Mouse (Mus musculus) midbrain, postnatal 0 days (tissue): Measurements from ENCODE around the gene Sstr3. TPM values are rescaled to one million over a fixed set of nuclear protein-coding genes. Genes with fewer than 3 reads are reported as not detected.

Experiments used
- ATAC-seq: fragments of 200-750 bp; cut with Nextera tagmentation; 2 replicates; pipeline ENCODE4 v1.8.0; 2017; ENCODE audit warnings: moderate number of reproducible peaks, mild to moderate bottlenecking, moderate TSS enrichment, moderate library complexity; ENCODE audit not compliant: low FRiP score
- DNase-seq: peaks from one replicate; pipeline ENCODE4 v3.0.0-alpha.2; 2015; ENCODE audit warnings: low spot score
- H3K27ac ChIP-seq: fragments of 300-500 bp; sonication (generic); 2 replicates; pipeline ENCODE4 v1.5.1; 2014; ENCODE audit warnings: low read depth, mild to moderate bottlenecking, low read length, mixed read lengths
- H3K27me3 ChIP-seq: fragments of 300-500 bp; sonication (generic); 2 replicates; pipeline ENCODE4 v1.6.1; 2014; ENCODE audit warnings: low read length, control low read depth, mixed read lengths; ENCODE audit not compliant: insufficient read depth
- H3K36me3 ChIP-seq: fragments of 300-500 bp; sonication (generic); 2 replicates; pipeline ENCODE4 v1.6.1; 2014; ENCODE audit warnings: low read length, control low read depth, mixed read lengths; ENCODE audit not compliant: insufficient read depth
- H3K4me1 ChIP-seq: fragments of 300-500 bp; sonication (generic); 2 replicates; pipeline ENCODE4 v1.6.1; 2014; ENCODE audit warnings: mild to moderate bottlenecking, control low read depth, antibody characterized with exemption, low read length, mixed read lengths; ENCODE audit not compliant: insufficient read depth
- H3K4me2 ChIP-seq: fragments of 300-500 bp; sonication (generic); 2 replicates; pipeline ENCODE4 v1.6.1; 2014; ENCODE audit warnings: low read depth, mild to moderate bottlenecking, low read length, mixed read lengths; ENCODE audit not compliant: poor library complexity, severe bottlenecking
- H3K4me3 ChIP-seq: fragments of 300-500 bp; sonication (generic); 2 replicates; pipeline ENCODE4 v1.5.1; 2014; ENCODE audit warnings: low read depth, mild to moderate bottlenecking, low read length, moderate library complexity
- H3K9ac ChIP-seq: fragments of 300-500 bp; sonication (generic); replicated peaks from 2 replicates; pipeline ENCODE4 v1.6.1; 2014; ENCODE audit warnings: mild to moderate bottlenecking, low read length, moderate library complexity, mixed read lengths; ENCODE audit not compliant: poor library complexity, severe bottlenecking
- H3K9me3 ChIP-seq: fragments of 300-500 bp; sonication (generic); 2 replicates; pipeline ENCODE4 v1.6.1; 2016; ENCODE audit warnings: low read length, control low read depth
- CTCF ChIP-seq: IDR thresholded peaks from 2 replicates; pipeline ENCODE4 v1.5.1; 2016; ENCODE audit warnings: antibody characterized with exemption, mild to moderate bottlenecking
- WGBS: fragments of 180-500 bp; shearing (Covaris S2); extraction: QIAGEN DNeasy Blood & Tissue Kit; methylation state at CpG from one replicate; pipeline ENCODE4 v1.1.7; 2014; 5-methylcytosine and 5-hydroxymethylcytosine counted together
- polyA plus RNA-seq: library from polyadenylated mRNA; unstranded; fragments of >200 nt; fragmentation: Nextera tagmentation; extraction: Ambion mirVana; gene quantifications from 2 replicates; pipeline ENCODE4 v1.2.1, GENCODE M21; 2015
- total RNA-seq: library from RNA; depleted of rRNA; stranded (reverse); fragments of >200 nt; gene quantifications from 2 replicates; pipeline ENCODE4 v1.2.3, GENCODE M21; 2014

Gene Sstr3
- total and polyA plus RNA-seq, 2 experiments from 2014 or later: 0.49 to 2.4 TPM

DNA sequence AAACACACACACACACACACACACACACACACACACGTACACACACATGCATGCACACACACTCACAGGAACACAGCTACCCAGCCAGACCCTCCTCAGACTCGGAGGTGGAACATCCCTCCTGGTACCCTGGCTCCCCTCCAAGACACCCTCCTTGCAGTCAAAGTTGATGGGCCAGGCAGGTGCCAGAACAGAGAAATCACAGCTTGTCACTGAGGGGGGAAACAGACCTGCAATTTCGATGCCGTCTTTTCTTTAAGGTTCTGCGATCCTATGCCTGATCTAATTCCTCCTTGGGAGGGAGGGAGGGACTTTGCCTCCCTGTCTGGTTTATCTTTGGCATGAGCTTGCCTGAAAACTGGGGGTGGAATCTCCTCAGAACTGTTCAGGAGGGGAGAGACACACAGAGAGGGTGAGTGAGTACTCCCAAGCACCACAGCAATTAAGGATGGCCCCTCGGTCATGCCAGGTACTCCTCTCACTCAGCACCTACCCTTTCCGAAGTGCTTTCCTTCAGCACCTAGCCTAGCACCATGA, 1.6 kb downstream of the Sstr3 start:
- Histone ChIP-seq H3K4me1 (0 out of 2 replicates have a peak, but pooled peaks cover under 1% of the 10 kb centered on the region), H3K36me3 (no peaks in the 10 kb centered on the region), H3K27ac (no peak overlapping the region), H3K9me3 (no peaks in the 10 kb centered on the region), H3K27me3 (no peaks in the 10 kb centered on the region; the same call in 1 of the 2 replicates), H3K4me2 (no peak overlapping the region), H3K9ac (no peak overlapping the region), H3K4me3 (no peak overlapping the region)
- ATAC-seq (no peak), DNase-seq (no peak)
- TF ChIP-seq CTCF: no peak
- WGBS: 70% methylated on average over 7 of the region's 7 CpGs

DNA sequence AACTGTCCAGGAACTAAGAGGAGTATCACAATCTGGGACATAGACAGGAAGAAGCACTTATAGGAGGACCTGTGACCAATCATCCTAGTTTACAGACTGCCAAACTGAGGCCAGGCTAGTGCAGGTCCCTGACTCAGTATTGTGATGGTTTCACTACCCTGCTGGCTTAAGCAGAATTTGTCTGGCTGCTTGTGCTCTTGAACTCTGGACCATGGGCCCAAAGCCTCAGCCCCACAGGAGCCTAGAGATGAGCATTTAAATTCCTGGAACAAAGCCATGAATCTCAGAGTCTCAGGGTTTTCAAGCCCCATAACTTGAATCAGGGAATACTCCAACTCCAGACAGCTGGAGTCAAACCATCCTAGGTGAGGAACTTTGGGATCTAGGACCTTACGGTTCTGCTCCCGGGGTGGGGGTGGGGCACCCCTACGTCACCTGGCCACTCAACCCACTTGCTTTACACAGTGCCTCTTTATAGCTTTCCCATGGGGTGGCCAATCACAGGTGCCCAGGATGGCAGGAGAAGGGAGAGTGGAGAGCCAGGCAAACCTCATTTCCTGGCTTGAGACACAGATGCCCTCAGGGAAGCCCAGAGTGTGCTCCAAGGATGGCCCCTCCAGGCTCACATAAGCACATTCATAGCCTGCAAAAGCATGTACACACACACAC, 2.3 kb downstream of the Sstr3 start:
- no peaks in the 10 kb centered on the region for H3K36me3 ChIP-seq
- ATAC-seq (no peak), DNase-seq (no peak)
- H3K4me1 ChIP-seq: no peaks in the 10 kb centered on the region
- H3K27ac ChIP-seq: no peak overlapping the region
- no peaks in the 10 kb centered on the region; the same call in 1 of the 2 replicates for H3K27me3 ChIP-seq
- H3K4me3 ChIP-seq: no peak overlapping the region
- H3K9ac ChIP-seq: no peak overlapping the region
- no peak overlapping the region for H3K4me2 ChIP-seq
- no peak for TF ChIP-seq CTCF
- WGBS: 79% methylated on average over 3 of the region's 3 CpGs
- no peaks in the 10 kb centered on the region for H3K9me3 ChIP-seq

DNA sequence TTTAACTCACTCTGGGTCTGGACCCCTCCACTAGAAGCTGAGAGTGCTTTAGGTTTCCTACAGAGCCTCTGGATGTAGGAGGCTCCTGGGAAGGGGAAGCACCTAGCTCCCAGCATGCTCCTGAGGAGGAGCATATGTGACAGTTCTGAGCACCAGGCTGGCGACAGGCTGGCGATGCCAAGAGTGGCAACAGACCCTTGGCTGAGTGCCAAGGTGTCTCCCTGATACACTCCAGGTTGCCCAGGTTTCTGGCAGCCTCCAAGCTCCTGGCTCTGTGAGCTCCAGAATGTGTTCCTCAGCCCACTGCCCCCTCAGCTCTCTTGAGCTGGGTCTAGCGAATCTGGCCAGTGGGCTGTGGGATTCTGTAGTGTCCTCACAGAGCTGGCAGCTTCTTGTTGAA, 2.9 kb downstream of the Sstr3 start:
- Histone ChIP-seq H3K27ac (no peak overlapping the region), H3K4me3 (no peak overlapping the region), H3K9me3 (no peaks in the 10 kb centered on the region), H3K4me1 (no peaks in the 10 kb centered on the region), H3K27me3 (no peaks in the 10 kb centered on the region; the same call in 1 of the 2 replicates), H3K36me3 (no peaks in the 10 kb centered on the region), H3K4me2 (no peak overlapping the region), H3K9ac (no peak overlapping the region)
- no peak for TF ChIP-seq CTCF
- WGBS: 66% methylated on average over 3 of the region's 3 CpGs
- peak; percentile 77 for DNase-seq
- no peak for ATAC-seq

DNA sequence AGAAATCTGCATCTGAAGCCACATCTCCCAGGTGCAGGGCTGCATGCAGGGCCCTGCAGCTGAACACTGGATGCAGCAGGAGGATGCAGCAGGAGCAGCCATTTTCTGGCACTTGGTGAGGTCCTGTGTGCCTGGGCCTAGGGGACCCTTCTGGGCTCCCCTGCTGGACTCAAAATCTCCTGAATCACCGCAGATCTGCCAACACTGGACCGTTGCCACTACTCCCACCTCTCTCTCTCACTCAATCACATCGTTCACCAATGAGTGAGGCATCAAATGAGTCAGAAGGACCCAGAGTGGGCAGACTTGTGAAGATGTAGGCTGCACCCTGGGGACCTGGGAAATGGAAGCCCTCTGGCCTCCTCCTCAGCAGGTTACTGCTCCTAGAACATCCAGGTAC, 3.4 kb downstream of the Sstr3 start:
- DNase-seq: no peak
- H3K9ac ChIP-seq: no peak overlapping the region
- WGBS: 69% methylated on average over 3 of the region's 3 CpGs

DNA sequence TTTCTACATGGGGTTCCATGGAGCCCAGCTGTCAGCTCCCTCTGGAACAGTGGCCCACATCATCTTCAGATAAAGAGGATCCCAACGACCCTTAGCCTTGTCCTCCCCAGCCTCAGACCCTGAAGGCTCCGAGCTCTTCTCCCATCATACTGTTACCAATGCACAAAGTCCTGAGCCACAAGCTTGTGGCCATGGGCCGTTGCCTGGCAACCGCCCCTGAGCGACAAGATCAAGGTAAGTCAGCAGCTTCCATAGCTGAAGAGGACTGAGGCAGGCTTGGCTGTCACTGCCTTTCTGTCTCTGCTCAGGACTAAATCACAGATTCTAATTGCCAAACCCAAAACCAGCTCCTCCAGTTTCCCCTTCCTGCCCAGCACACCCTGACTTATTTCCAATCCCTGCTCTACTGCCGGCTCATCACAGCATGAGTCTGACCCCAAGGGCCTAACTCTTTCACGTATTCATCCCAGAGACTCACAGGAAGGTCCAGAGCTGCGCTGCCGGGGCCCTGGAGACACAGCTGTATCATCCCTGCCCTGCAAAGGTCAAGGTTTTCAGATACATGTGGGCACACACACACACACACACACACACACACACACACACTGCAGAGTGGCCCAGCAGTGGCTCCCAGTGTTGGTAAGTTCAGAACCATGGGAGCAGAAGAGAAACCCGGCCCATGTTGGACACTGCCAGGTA, 8.6 kb downstream of the Sstr3 start:
- no peaks in the 10 kb centered on the region; the same call in 1 of the 2 replicates for H3K27me3 ChIP-seq
- DNase-seq (no peak), ATAC-seq (no peak)
- H3K36me3 ChIP-seq: no peaks in the 10 kb centered on the region
- no peak overlapping the region for H3K9ac ChIP-seq
- no peaks in the 10 kb centered on the region for H3K9me3 ChIP-seq
- peaks cover 8% of the 10 kb centered on the region; the same call in 1 of the 2 replicates for H3K4me1 ChIP-seq
- no peak overlapping the region for H3K4me3 ChIP-seq
- 31% methylated on average over 10 of the region's 10 CpGs for WGBS
- H3K27ac ChIP-seq: no peak overlapping the region
- H3K4me2 ChIP-seq: no peak overlapping the region
- TF ChIP-seq CTCF: no peak

More for the DNA sequence above, 3.4 kb downstream of the Sstr3 start:
- H3K9me3 ChIP-seq: no peaks in the 10 kb centered on the region
- ATAC-seq: no peak
- no peak overlapping the region for H3K4me2 ChIP-seq
- no peak overlapping the region for H3K4me3 ChIP-seq
- no peaks in the 10 kb centered on the region; the same call in 1 of the 2 replicates for H3K27me3 ChIP-seq
- no peaks in the 10 kb centered on the region for H3K36me3 ChIP-seq
- peaks cover 1% of the 10 kb centered on the region; the same call in 1 of the 2 replicates for H3K4me1 ChIP-seq
- no peak overlapping the region for H3K27ac ChIP-seq
- no peak for TF ChIP-seq CTCF

DNA sequence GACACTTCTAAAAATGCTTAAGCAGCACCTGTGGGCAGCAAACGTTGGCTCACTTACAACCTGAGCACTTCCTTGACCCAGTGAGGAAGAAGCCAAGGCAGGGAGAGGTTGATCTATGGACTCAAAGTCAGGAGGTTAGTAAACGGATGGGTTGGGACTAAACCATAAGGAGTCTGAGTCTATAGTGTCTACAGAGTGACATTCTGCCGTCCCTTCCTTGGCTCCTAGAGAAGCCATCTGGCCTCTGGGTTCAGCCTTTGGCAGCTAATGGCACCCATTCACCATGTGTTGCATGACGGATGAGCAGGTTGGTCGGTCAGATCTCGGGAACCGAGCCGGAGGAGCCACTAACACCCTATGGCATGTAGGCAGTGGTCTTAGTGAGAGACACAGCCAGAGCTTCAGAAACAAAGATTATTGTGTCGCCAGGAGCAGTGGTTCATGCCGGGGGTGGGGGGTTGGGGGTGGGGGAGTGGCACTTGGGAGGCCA, 11.1 kb downstream of the Sstr3 start:
- ATAC-seq (no peak), DNase-seq (peak; percentile 59)
- 80% methylated on average over 10 of the region's 10 CpGs for WGBS
- Histone ChIP-seq H3K4me2 (no peak overlapping the region), H3K9me3 (no peaks in the 10 kb centered on the region), H3K9ac (no peak overlapping the region), H3K27ac (no peak overlapping the region), H3K4me1 (peaks cover 15% of the 10 kb centered on the region; the same call in 1 of the 2 replicates), H3K36me3 (no peaks in the 10 kb centered on the region), H3K27me3 (no peaks in the 10 kb centered on the region), H3K4me3 (no peak overlapping the region)
- no peak for TF ChIP-seq CTCF
